Mouse (Mus musculus) erythroblast, embryonic 14.5 days (primary cell): ENCODE data around the gene D6Wsu163e.

Experiments used
- GATA1 ChIP-seq: IDR thresholded peaks from 2 replicates; pipeline ENCODE4 v1.6.1; 2012; ENCODE audit warnings: low read length, inconsistent platforms, mixed read lengths
- TAL1 ChIP-seq: IDR thresholded peaks from 3 replicates; pipeline ENCODE4 v1.6.1; 2012; ENCODE audit warnings: low read length, inconsistent platforms, mixed read lengths

DNA sequence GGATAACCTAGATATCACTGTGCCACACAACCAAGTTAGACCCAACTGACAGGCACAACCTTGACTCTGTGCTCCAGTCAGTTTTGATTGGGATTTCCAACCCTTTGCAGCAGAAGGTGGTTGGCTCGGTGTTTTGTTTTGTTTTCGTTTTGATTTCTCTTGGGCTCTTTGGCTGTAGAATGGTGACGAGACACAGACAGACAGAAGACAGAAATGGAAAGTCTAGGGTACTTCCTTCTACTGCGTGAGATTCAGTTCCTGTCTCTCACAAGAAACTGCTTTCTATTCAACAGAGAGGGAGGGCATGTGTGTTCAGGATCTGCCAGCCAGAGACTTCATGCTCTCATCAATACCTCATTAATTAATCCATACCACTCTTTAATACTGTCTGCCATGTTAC, 29.0 kb upstream of the D6Wsu163e start:
- TF ChIP-seq GATA1 = no peak
- no peak for TF ChIP-seq TAL1
